ENCODE assay signal across 8 mouse cellular contexts in the genomic region with DNA sequence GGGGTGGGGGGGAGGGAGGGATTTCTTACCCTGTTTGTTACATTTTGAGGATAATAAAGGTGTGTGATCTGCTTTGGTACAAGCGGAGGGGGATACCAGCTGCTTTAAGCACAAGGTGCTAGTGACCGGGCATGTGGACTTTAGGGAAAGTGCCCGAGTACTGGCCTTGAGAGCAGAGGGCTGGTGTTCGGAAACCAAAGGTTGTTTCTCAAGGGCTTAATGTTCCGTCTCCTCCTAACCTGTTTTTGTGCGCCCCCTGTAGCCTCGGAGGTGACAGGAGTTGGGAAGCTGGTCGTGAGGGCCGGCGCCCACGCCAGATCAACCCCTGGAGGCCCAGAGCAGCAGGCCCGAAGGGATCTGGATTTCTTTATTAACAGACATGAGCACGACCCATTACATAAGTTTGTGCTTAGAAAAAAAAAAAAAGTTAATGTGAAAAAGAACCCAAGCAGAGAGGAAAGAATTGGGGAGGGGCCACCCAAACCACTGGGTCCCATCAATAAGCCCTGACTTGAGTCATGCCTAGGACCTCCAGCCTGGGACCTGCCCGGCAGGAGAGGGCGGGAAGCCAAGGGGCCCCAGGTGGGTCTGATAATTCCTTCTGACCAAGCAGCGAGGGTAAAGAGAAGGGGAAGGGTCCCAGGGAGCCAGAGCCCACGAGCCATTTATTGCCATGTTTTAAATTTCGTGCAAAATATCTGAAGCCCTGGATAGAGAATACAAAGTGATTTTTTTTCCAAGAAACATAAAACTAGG. TPM values are rescaled to one million over a fixed set of nuclear protein-coding genes. Genes with fewer than 3 reads are reported as not detected.
DNase-seq lines count a peak whose midpoint lies in the region; ATAC-seq and TF ChIP-seq lines count a peak whose summit lies in the region.

No protein-coding gene starts in this region.

- intact Hi-C loops in heart, postnatal 10 days (cut with DNase I), result loop anchor here (2.0 kb wide), 1 partner anchor 40 kb away; the partner anchor contains the start of gene Pdlim7
- intact Hi-C loops in gastrocnemius, postnatal 36 days (cut with DNase I), result no loop called here

- H3K4me2 ChIP-seq in heart, embryonic 12.5 days, result peak overlapping the region; percentile 93
- H3K4me2 ChIP-seq in embryonic facial prominence, embryonic 15.5 days (replicated peaks), result peak overlapping the region; percentile 100
- H3K4me2 ChIP-seq in limb, embryonic 12.5 days, result peak overlapping the region; percentile 100

- H3K4me3 ChIP-seq in heart, embryonic 12.5 days, result peak overlapping the region; percentile 58
- peak overlapping the region; percentile 90 for H3K4me3 ChIP-seq in E14TG2a.4 (replicated peaks; ENCODE audit: low read length)
- H3K4me3 ChIP-seq in embryonic facial prominence, embryonic 15.5 days (replicated peaks), result peak overlapping the region; percentile 60
- peak overlapping the region; percentile 61 for H3K4me3 ChIP-seq in limb, embryonic 12.5 days (replicated peaks)

- 22% methylated on average over 18 of the region's 18 CpGs for WGBS in heart, embryonic 12.5 days
- 21% methylated on average over 18 of the region's 18 CpGs for WGBS in embryonic facial prominence, embryonic 15.5 days
- WGBS in limb, embryonic 12.5 days, result 12% methylated on average over 18 of the region's 18 CpGs

- no peak for ATAC-seq in heart, embryonic 12.5 days (ENCODE audit: insufficient number of reproducible peaks, low FRiP score)
- no peak for ATAC-seq in embryonic facial prominence, embryonic 15.5 days (ENCODE audit: insufficient number of reproducible peaks, low FRiP score, low TSS enrichment, low read depth)
- ATAC-seq in limb, embryonic 12.5 days (ENCODE audit: insufficient number of reproducible peaks, insufficient read depth, low FRiP score, low TSS enrichment, low read depth), result no peak

- H3K27ac ChIP-seq in heart, embryonic 12.5 days (ENCODE audit: poor library complexity, severe bottlenecking), result 0 out of 2 replicates have a peak overlapping the region, but pooled peaks have one; percentile 2
- peak overlapping the region; percentile 71; the same call in 1 of the 2 replicates for H3K27ac ChIP-seq in embryonic facial prominence, embryonic 15.5 days (replicated peaks)
- H3K27ac ChIP-seq in limb, embryonic 12.5 days, result peak overlapping the region; percentile 89

- no peak for DNase-seq in heart, postnatal 10 days
- DNase-seq in retina, embryonic 14.5 days (ENCODE audit: low spot score), result peak; percentile 56
- DNase-seq in layer of hippocampus, adult 8-10 months (ENCODE audit: low spot score in 2 of 2), result no peak
- DNase-seq in gastrocnemius, postnatal 36 days, result no peak

- H3K4me1 ChIP-seq in heart, embryonic 12.5 days (replicated peaks), result peaks cover 33% of the 10 kb centered on the region
- peaks cover 44% of the 10 kb centered on the region for H3K4me1 ChIP-seq in E14TG2a.4 (replicated peaks; ENCODE audit: low read depth, low read length)
- H3K4me1 ChIP-seq in embryonic facial prominence, embryonic 15.5 days, result peaks cover 48% of the 10 kb centered on the region
- H3K4me1 ChIP-seq in limb, embryonic 12.5 days (replicated peaks), result peaks cover 43% of the 10 kb centered on the region

- peak overlapping the region; percentile 72 for H3K9ac ChIP-seq in heart, embryonic 12.5 days
- peak overlapping the region; percentile 51 for H3K9ac ChIP-seq in embryonic facial prominence, embryonic 15.5 days
- H3K9ac ChIP-seq in limb, embryonic 12.5 days (replicated peaks), result peak overlapping the region; percentile 82

- peaks cover 38% of the 10 kb centered on the region for H3K36me3 ChIP-seq in heart, embryonic 12.5 days
- peaks cover 16% of the 10 kb centered on the region for H3K36me3 ChIP-seq in E14TG2a.4 (ENCODE audit: insufficient read depth, low read length)
- peaks cover 42% of the 10 kb centered on the region for H3K36me3 ChIP-seq in embryonic facial prominence, embryonic 15.5 days
- H3K36me3 ChIP-seq in limb, embryonic 12.5 days, result peaks cover 47% of the 10 kb centered on the region

- TF ChIP-seq CTCF in E14TG2a.4 (conservative IDR thresholded peaks at IDR 0.05; ENCODE audit: low read length), result no peak

- peaks cover 69% of the 10 kb centered on the region for H3K27me3 ChIP-seq in heart, embryonic 12.5 days (replicated peaks)
- H3K27me3 ChIP-seq in E14TG2a.4 (ENCODE audit: insufficient read depth, low read length), result peaks cover 90% of the 10 kb centered on the region
- no peaks in the 10 kb centered on the region for H3K27me3 ChIP-seq in embryonic facial prominence, embryonic 15.5 days
- H3K27me3 ChIP-seq in limb, embryonic 12.5 days, result no peaks in the 10 kb centered on the region

- no peaks in the 10 kb centered on the region for H3K9me3 ChIP-seq in heart, embryonic 12.5 days (replicated peaks)
- H3K9me3 ChIP-seq in E14TG2a.4 (ENCODE audit: low read length), result no peaks in the 10 kb centered on the region
- H3K9me3 ChIP-seq in embryonic facial prominence, embryonic 15.5 days (replicated peaks), result no peaks in the 10 kb centered on the region
- no peaks in the 10 kb centered on the region for H3K9me3 ChIP-seq in limb, embryonic 12.5 days

RNA-seq across cellular contexts. Expression of gene Prr7, which starts 9.2 kb away (rescaled TPM):
- polyA plus RNA-seq in heart, embryonic 12.5 days (2016; fragmentation: Nextera tagmentation; extraction: Ambion mirVana), result 0.41 TPM in 1 of 2 replicates, not detected in the other
- total RNA-seq in heart, postnatal 10 days (2021), result 1 to 10 TPM; 1.7 to 1.8 TPM
- 1.5 TPM in 2 replicates for polyA plus RNA-seq in embryonic facial prominence, embryonic 15.5 days (2015; fragmentation: Nextera tagmentation; extraction: Ambion mirVana)
- polyA plus RNA-seq in limb, embryonic 12.5 days (2016; fragmentation: Nextera tagmentation; extraction: Ambion mirVana), result 0.67 and 1.1 TPM in 2 replicates
- 10 to 100 TPM; 57.5 to 73.5 (median 60.4) TPM for total RNA-seq in layer of hippocampus, adult 8-10 months (2022)
- under 1 TPM; 0.62 to 0.77 TPM for total RNA-seq in gastrocnemius, postnatal 36 days (2021)

RNA-seq across cellular contexts. Expression of gene Dbn1, which starts 14.7 kb away (rescaled TPM):
- 101 TPM in 2 replicates for polyA plus RNA-seq in heart, embryonic 12.5 days (2016; fragmentation: Nextera tagmentation; extraction: Ambion mirVana)
- 10 to 100 TPM; 53.7 to 58.2 TPM for total RNA-seq in heart, postnatal 10 days (2021)
- 190 and 193 TPM in 2 replicates for polyA plus RNA-seq in embryonic facial prominence, embryonic 15.5 days (2015; fragmentation: Nextera tagmentation; extraction: Ambion mirVana)
- polyA plus RNA-seq in limb, embryonic 12.5 days (2016; fragmentation: Nextera tagmentation; extraction: Ambion mirVana), result 361 and 375 TPM in 2 replicates
- 100 to 1,000 TPM; 295 to 399 (median 333) TPM for total RNA-seq in layer of hippocampus, adult 8-10 months (2022)
- 1 to 10 TPM; 7.7 TPM for total RNA-seq in gastrocnemius, postnatal 36 days (2021)

RNA-seq across cellular contexts. Expression of gene Grk6, which starts 28.4 kb away (rescaled TPM):
- 27.6 and 29.1 TPM in 2 replicates for polyA plus RNA-seq in heart, embryonic 12.5 days (2016; fragmentation: Nextera tagmentation; extraction: Ambion mirVana)
- 10 to 100 TPM; 26.3 to 28.5 TPM for total RNA-seq in heart, postnatal 10 days (2021)
- 43.8 and 45.1 TPM in 2 replicates for polyA plus RNA-seq in embryonic facial prominence, embryonic 15.5 days (2015; fragmentation: Nextera tagmentation; extraction: Ambion mirVana)
- 66.6 and 69.1 TPM in 2 replicates for polyA plus RNA-seq in limb, embryonic 12.5 days (2016; fragmentation: Nextera tagmentation; extraction: Ambion mirVana)
- total RNA-seq in layer of hippocampus, adult 8-10 months (2022), result 10 to 100 TPM; 61.4 to 74.2 (median 67.5) TPM
- 10 to 100 TPM in 1 of 2 experiments, 1 to 10 TPM in 1; 9.1 to 10.8 TPM for total RNA-seq in gastrocnemius, postnatal 36 days (2021)

RNA-seq across cellular contexts. Expression of gene Pdlim7, which starts 40.2 kb away (rescaled TPM):
- polyA plus RNA-seq in heart, embryonic 12.5 days (2016; fragmentation: Nextera tagmentation; extraction: Ambion mirVana), result 427 and 428 TPM in 2 replicates
- 10 to 100 TPM; 63.6 to 74.2 TPM for total RNA-seq in heart, postnatal 10 days (2021)
- 165 and 180 TPM in 2 replicates for polyA plus RNA-seq in embryonic facial prominence, embryonic 15.5 days (2015; fragmentation: Nextera tagmentation; extraction: Ambion mirVana)
- polyA plus RNA-seq in limb, embryonic 12.5 days (2016; fragmentation: Nextera tagmentation; extraction: Ambion mirVana), result 154 and 158 TPM in 2 replicates
- 10 to 100 TPM; 88.7 to 99.2 (median 95.5) TPM for total RNA-seq in layer of hippocampus, adult 8-10 months (2022)
- total RNA-seq in gastrocnemius, postnatal 36 days (2021), result 100 to 1,000 TPM; 605 to 719 TPM

RNA-seq across cellular contexts. Expression of gene F12, which starts 46.7 kb away (rescaled TPM):
- polyA plus RNA-seq in heart, embryonic 12.5 days (2016; fragmentation: Nextera tagmentation; extraction: Ambion mirVana), result 0.96 TPM in 1 of 2 replicates, not detected in the other
- total RNA-seq in heart, postnatal 10 days (2021), result not detected
- 0.16 TPM in 1 of 2 replicates, not detected in the other for polyA plus RNA-seq in embryonic facial prominence, embryonic 15.5 days (2015; fragmentation: Nextera tagmentation; extraction: Ambion mirVana)
- polyA plus RNA-seq in limb, embryonic 12.5 days (2016; fragmentation: Nextera tagmentation; extraction: Ambion mirVana), result 0.18 TPM in 1 of 2 replicates, not detected in the other
- 1 to 10 TPM in 1 of 4 experiments, under 1 TPM in 2, not detected in 1; 0.43 to 1.5 (median 0.74) TPM for total RNA-seq in layer of hippocampus, adult 8-10 months (2022)
- not detected for total RNA-seq in gastrocnemius, postnatal 36 days (2021)

Comparison
In these comparisons a context has a peak if more than half of its experiments do, and no peak if none do; other contexts are left out.
1. H3K27ac ChIP-seq: peak in every context shown above with its lines; median percentile 89 in limb, embryonic 12.5 days; 71 in embryonic facial prominence, embryonic 15.5 days; 2 in heart, embryonic 12.5 days.
2. RNA of gene Prr7, which starts 9.2 kb away (total RNA-seq): 57.5 to 73.5 TPM in layer of hippocampus, adult 8-10 months; 1.7 to 1.8 TPM in heart, postnatal 10 days and 0.62 to 0.77 TPM in gastrocnemius, postnatal 36 days; every median in the first group is over 10 times any median in the second.
3. RNA of gene Dbn1, which starts 14.7 kb away (total RNA-seq): 295 to 399 TPM in layer of hippocampus, adult 8-10 months and 53.7 to 58.2 TPM in heart, postnatal 10 days; 7.7 TPM in gastrocnemius, postnatal 36 days; every median in the first group is over 4 times any median in the second.
4. Peak in every context shown above with its lines, with median percentiles within 50 percentile points of each other: H3K4me2 ChIP-seq, H3K4me3 ChIP-seq and H3K9ac ChIP-seq.